Mouse (Mus musculus): ENCODE data around the gene Btn1a1. TPM values are rescaled to one million over a fixed set of nuclear protein-coding genes. Genes with fewer than 3 reads are reported as not detected.

Gene Btn1a1
- total RNA-seq, 2 experiments from 2014 or later = 4.2 to 6.5 TPM

GRCm38 (mm10) chr13:23445561-23446320 is 20.0 kb downstream of the Btn1a1 start:
- ATAC-seq (replicated peaks; ENCODE audit: low FRiP score, poor library complexity, severe bottlenecking) = peak; percentile 81

GRCm38 (mm10) chr13:23445156-23445555 is 20.5 kb downstream of the Btn1a1 start:
- no peak for ATAC-seq (replicated peaks; ENCODE audit: low FRiP score, poor library complexity, severe bottlenecking)

GRCm38 (mm10) chr13:23444451-23444850 is 21.2 kb downstream of the Btn1a1 start:
- no peak for ATAC-seq (replicated peaks; ENCODE audit: low FRiP score, poor library complexity, severe bottlenecking)

GRCm38 (mm10) chr13:23439901-23440300 is 25.8 kb downstream of the Btn1a1 start:
- ATAC-seq (replicated peaks; ENCODE audit: low FRiP score, poor library complexity, severe bottlenecking) = no peak

- 0 out of 2 replicates have a peak, but pooled peaks have one; percentile 35 for ATAC-seq (replicated peaks; ENCODE audit: low FRiP score, poor library complexity, severe bottlenecking)
Measured at GRCm38 (mm10) chr13:23438521-23438920, 27.2 kb downstream of the Btn1a1 start.

- ATAC-seq (replicated peaks; ENCODE audit: low FRiP score, poor library complexity, severe bottlenecking) = peak; percentile 51
Measured at GRCm38 (mm10) chr13:23437908-23438307, 27.8 kb downstream of the Btn1a1 start.

GRCm38 (mm10) chr13:23436861-23437822 is 28.6 kb downstream of the Btn1a1 start:
- peak; percentile 55 for ATAC-seq (replicated peaks; ENCODE audit: low FRiP score, poor library complexity, severe bottlenecking)

- no peak for ATAC-seq (replicated peaks; ENCODE audit: low FRiP score, poor library complexity, severe bottlenecking)
Measured at GRCm38 (mm10) chr13:23436231-23436661, 29.5 kb downstream of the Btn1a1 start.

- ATAC-seq (replicated peaks; ENCODE audit: low FRiP score, poor library complexity, severe bottlenecking) = no peak
Measured at GRCm38 (mm10) chr13:23435676-23436075, 30.0 kb downstream of the Btn1a1 start.

- no peak for ATAC-seq (replicated peaks; ENCODE audit: low FRiP score, poor library complexity, severe bottlenecking)
Measured at GRCm38 (mm10) chr13:23435241-23435640, 30.5 kb downstream of the Btn1a1 start.

- ATAC-seq (replicated peaks; ENCODE audit: low FRiP score, poor library complexity, severe bottlenecking) = no peak
Measured at GRCm38 (mm10) chr13:23434426-23434825, 31.3 kb downstream of the Btn1a1 start.

GRCm38 (mm10) chr13:23433801-23434200 is 31.9 kb downstream of the Btn1a1 start:
- no peak for ATAC-seq (replicated peaks; ENCODE audit: low FRiP score, poor library complexity, severe bottlenecking)

GRCm38 (mm10) chr13:23433206-23433605 is 32.5 kb downstream of the Btn1a1 start:
- ATAC-seq (replicated peaks; ENCODE audit: low FRiP score, poor library complexity, severe bottlenecking) = no peak

- ATAC-seq (replicated peaks; ENCODE audit: low FRiP score, poor library complexity, severe bottlenecking) = peak; percentile 89
Measured at GRCm38 (mm10) chr13:23432562-23433201, 33.0 kb downstream of the Btn1a1 start.

- ATAC-seq (replicated peaks; ENCODE audit: low FRiP score, poor library complexity, severe bottlenecking) = peak; percentile 36
Measured at GRCm38 (mm10) chr13:23431351-23431771, 34.3 kb downstream of the Btn1a1 start.

GRCm38 (mm10) chr13:23430734-23431133 is 35.0 kb downstream of the Btn1a1 start:
- ATAC-seq (replicated peaks; ENCODE audit: low FRiP score, poor library complexity, severe bottlenecking) = peak; percentile 75

- no peak for ATAC-seq (replicated peaks; ENCODE audit: low FRiP score, poor library complexity, severe bottlenecking)
Measured at GRCm38 (mm10) chr13:23429771-23430380, 35.8 kb downstream of the Btn1a1 start.

GRCm38 (mm10) chr13:23428166-23428993 is 37.3 kb downstream of the Btn1a1 start:
- ATAC-seq (replicated peaks; ENCODE audit: low FRiP score, poor library complexity, severe bottlenecking) = no peak

- ATAC-seq (replicated peaks; ENCODE audit: low FRiP score, poor library complexity, severe bottlenecking) = no peak
Measured at GRCm38 (mm10) chr13:23427401-23427910, 38.2 kb downstream of the Btn1a1 start.

Measured in erythroblast, adult 5-6 weeks (primary cell).